Mouse (Mus musculus) thymus, adult 2 months (tissue): ENCODE data around the gene Acot10.

Experiments
- CTCF ChIP-seq: fragments of 200-500 bp; IDR thresholded peaks from 2 replicates; pipeline ENCODE4 v1.5.1; 2012; ENCODE audit warnings: mild to moderate bottlenecking, control low read depth, low read length, moderate library complexity, borderline replicate concordance; ENCODE audit not compliant: control insufficient read depth, poor library complexity, insufficient read depth; ENCODE audit errors: extremely low read depth
- POLR2A ChIP-seq: fragments of 200-500 bp; IDR thresholded peaks from 2 replicates; pipeline ENCODE4 v1.6.1; 2012; ENCODE audit warnings: mild to moderate bottlenecking, low read length, control low read depth, moderate library complexity; ENCODE audit not compliant: control insufficient read depth, poor library complexity, insufficient read depth; ENCODE audit errors: extremely low read depth

GRCm38 (mm10) chr15:20639155-20639554 is 27.4 kb downstream of the Acot10 start:
- TF ChIP-seq CTCF = no peak
- TF ChIP-seq POLR2A = no peak
